Comparison of ENCODE assay signal across 11 mouse cellular contexts in the genomic region with DNA sequence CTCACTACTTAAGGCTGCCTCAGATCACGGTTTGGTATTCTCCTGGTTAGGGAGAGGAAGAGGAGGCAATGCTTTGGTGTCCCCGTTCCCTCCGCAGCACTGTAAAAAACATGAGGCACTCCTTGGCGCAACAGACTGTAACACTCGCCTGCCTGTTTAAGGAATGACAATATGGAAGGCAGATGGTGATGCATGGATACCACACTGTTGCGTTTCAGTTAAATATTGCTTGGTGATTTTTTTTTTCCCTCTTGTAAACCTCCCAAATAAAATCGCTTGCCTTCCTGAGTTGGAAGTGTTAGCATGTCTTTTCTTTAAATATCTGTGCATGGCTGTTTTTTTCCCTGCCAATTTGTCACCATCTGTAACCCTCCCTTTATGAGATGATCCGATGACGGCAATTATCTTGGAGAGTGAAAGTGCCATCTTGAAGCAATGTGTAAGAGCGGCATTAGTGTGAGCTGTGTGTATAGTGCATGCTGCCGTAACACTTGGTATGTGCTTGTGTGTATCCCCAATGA. TPM values are rescaled to one million over a fixed set of nuclear protein-coding genes. Genes with fewer than 3 reads are reported as not detected.
DNase-seq lines count a peak whose midpoint lies in the region; ATAC-seq and TF ChIP-seq lines count a peak whose summit lies in the region.
"Had no signal": no experiment of that assay in that cellular context is flagged by ENCODE, and none has a peak within 500 bp of the region (broad histone marks: within the 10 kb centered on the region; RNA-seq: fewer than 3 reads in every experiment).

No protein-coding gene starts in this region.

- no peaks in the 10 kb centered on the region; the same call in 1 of the 2 replicates for H3K27me3 ChIP-seq in embryonic facial prominence, embryonic 11.5 days (ENCODE audit: control insufficient read depth, insufficient read depth, low read length)
- peaks cover 35% of the 10 kb centered on the region for H3K27me3 ChIP-seq in embryonic facial prominence, embryonic 10.5 days (replicated peaks; ENCODE audit: low read depth, poor library complexity, severe bottlenecking)
- H3K27me3 ChIP-seq in stomach, embryonic 16.5 days (ENCODE audit: control insufficient read depth, insufficient read depth, low read length) = peaks cover 11% of the 10 kb centered on the region; the same call in 1 of the 2 replicates
- H3K27me3 ChIP-seq in stomach, postnatal 0 days (ENCODE audit: control insufficient read depth, insufficient read depth, low read length) = no peaks in the 10 kb centered on the region
- peaks cover 32% of the 10 kb centered on the region for H3K27me3 ChIP-seq in midbrain, embryonic 10.5 days (ENCODE audit: low read depth, poor library complexity, severe bottlenecking)

- H3K9ac ChIP-seq in embryonic facial prominence, embryonic 11.5 days (replicated peaks; ENCODE audit: low read length) = no peak overlapping the region
- H3K9ac ChIP-seq in stomach, embryonic 16.5 days (ENCODE audit: low read length) = no peak overlapping the region
- no peak overlapping the region for H3K9ac ChIP-seq in stomach, postnatal 0 days (ENCODE audit: low read length)

- H3K4me3 ChIP-seq in embryonic facial prominence, embryonic 11.5 days (ENCODE audit: low read depth, low read length) = no peak overlapping the region
- no peak overlapping the region for H3K4me3 ChIP-seq in embryonic facial prominence, embryonic 10.5 days
- no peak overlapping the region for H3K4me3 ChIP-seq in stomach, embryonic 16.5 days (replicated peaks; ENCODE audit: low read length)
- H3K4me3 ChIP-seq in stomach, postnatal 0 days (ENCODE audit: low read depth, low read length) = no peak overlapping the region
- peak overlapping the region; percentile 76; the same call in 1 of the 2 replicates for H3K4me3 ChIP-seq in midbrain, embryonic 10.5 days

- ATAC-seq in embryonic facial prominence, embryonic 11.5 days (replicated peaks; ENCODE audit: insufficient number of reproducible peaks, low FRiP score, low TSS enrichment, low read depth) = no peak
- ATAC-seq in stomach, embryonic 16.5 days (ENCODE audit: insufficient read depth, low FRiP score) = no peak
- no peak for ATAC-seq in stomach, postnatal 0 days (ENCODE audit: low FRiP score, low TSS enrichment)

- H3K4me1 ChIP-seq in embryonic facial prominence, embryonic 11.5 days (ENCODE audit: control insufficient read depth, insufficient read depth, low read length) = no peaks in the 10 kb centered on the region
- H3K4me1 ChIP-seq in embryonic facial prominence, embryonic 10.5 days = peaks cover 17% of the 10 kb centered on the region
- H3K4me1 ChIP-seq in stomach, embryonic 16.5 days (ENCODE audit: control insufficient read depth, insufficient read depth, low read length) = peaks cover 7% of the 10 kb centered on the region; the same call in 1 of the 2 replicates
- H3K4me1 ChIP-seq in stomach, postnatal 0 days (replicated peaks; ENCODE audit: control insufficient read depth, insufficient read depth) = no peaks in the 10 kb centered on the region
- H3K4me1 ChIP-seq in midbrain, embryonic 10.5 days = peaks cover 18% of the 10 kb centered on the region

- peak; percentile 4 for DNase-seq in embryonic facial prominence, embryonic 11.5 days (ENCODE audit: low spot score)
- no peak for DNase-seq in embryonic facial prominence, embryonic 10.5 days (ENCODE audit: low spot score)
- no peak for DNase-seq in stomach, postnatal 0 days (ENCODE audit: low spot score)
- no peak for DNase-seq in midbrain, embryonic 10.5 days (ENCODE audit: low spot score)
- DNase-seq in adrenal gland, postnatal 4 days (ENCODE audit: low spot score in 2 of 2) = no peak
- DNase-seq in thymus, postnatal 0 days (ENCODE audit: low spot score) = no peak
- DNase-seq in heart, adult 8-10 months (ENCODE audit: low spot score) = no peak

- WGBS in embryonic facial prominence, embryonic 11.5 days = 59% methylated on average over 11 of the region's 11 CpGs
- WGBS in embryonic facial prominence, embryonic 10.5 days = 59% methylated on average over 11 of the region's 11 CpGs
- WGBS in stomach, embryonic 16.5 days = 63% methylated on average over 11 of the region's 11 CpGs
- WGBS in stomach, postnatal 0 days = 59% methylated on average over 11 of the region's 11 CpGs
- 61% methylated on average over 11 of the region's 11 CpGs for WGBS in midbrain, embryonic 10.5 days

- no peak overlapping the region for H3K4me2 ChIP-seq in embryonic facial prominence, embryonic 11.5 days (ENCODE audit: low read depth, low read length)
- H3K4me2 ChIP-seq in stomach, embryonic 16.5 days (ENCODE audit: low read depth, low read length) = peak overlapping the region; percentile 87; the same call in 1 of the 2 replicates
- no peak overlapping the region for H3K4me2 ChIP-seq in stomach, postnatal 0 days (replicated peaks; ENCODE audit: low read depth)

- no peaks in the 10 kb centered on the region for H3K36me3 ChIP-seq in embryonic facial prominence, embryonic 11.5 days (replicated peaks; ENCODE audit: control insufficient read depth, insufficient read depth, low read depth, low read length)
- no peaks in the 10 kb centered on the region for H3K36me3 ChIP-seq in embryonic facial prominence, embryonic 10.5 days (replicated peaks)
- no peaks in the 10 kb centered on the region for H3K36me3 ChIP-seq in stomach, embryonic 16.5 days (ENCODE audit: control insufficient read depth, insufficient read depth, low read length)
- H3K36me3 ChIP-seq in stomach, postnatal 0 days (ENCODE audit: control insufficient read depth, insufficient read depth, low read length) = no peaks in the 10 kb centered on the region
- 0 out of 2 replicates have a peak, but pooled peaks cover 6% of the 10 kb centered on the region for H3K36me3 ChIP-seq in midbrain, embryonic 10.5 days
- H3K36me3 ChIP-seq: heart, embryonic 10.5 days had no signal

- TF ChIP-seq CTCF in stomach, postnatal 0 days (IDR thresholded peaks at IDR 0.05; ENCODE audit: low read depth) = no peak

- H3K9me3 ChIP-seq in embryonic facial prominence, embryonic 11.5 days (replicated peaks; ENCODE audit: control insufficient read depth, low read length) = no peaks in the 10 kb centered on the region
- H3K9me3 ChIP-seq in embryonic facial prominence, embryonic 10.5 days = no peaks in the 10 kb centered on the region
- H3K9me3 ChIP-seq in stomach, embryonic 16.5 days (replicated peaks; ENCODE audit: control insufficient read depth, low read length) = no peaks in the 10 kb centered on the region
- H3K9me3 ChIP-seq in stomach, postnatal 0 days (ENCODE audit: control insufficient read depth, low read length) = no peaks in the 10 kb centered on the region
- no peaks in the 10 kb centered on the region for H3K9me3 ChIP-seq in midbrain, embryonic 10.5 days (replicated peaks)
- H3K9me3 ChIP-seq: heart, embryonic 10.5 days had no signal

- no peak for TF ChIP-seq EP300 in stomach, postnatal 0 days (optimal IDR thresholded peaks at IDR 0.05)

- H3K27ac ChIP-seq in embryonic facial prominence, embryonic 11.5 days (replicated peaks; ENCODE audit: low read depth, low read length) = no peak overlapping the region
- no peak overlapping the region for H3K27ac ChIP-seq in embryonic facial prominence, embryonic 10.5 days (replicated peaks)
- no peak overlapping the region for H3K27ac ChIP-seq in stomach, embryonic 16.5 days (ENCODE audit: low read length)
- no peak overlapping the region for H3K27ac ChIP-seq in stomach, postnatal 0 days (replicated peaks)
- H3K27ac ChIP-seq in midbrain, embryonic 10.5 days (replicated peaks) = no peak overlapping the region

RNA-seq across cellular contexts. Expression of a gene that starts 0.7 kb away (rescaled TPM):
- polyA plus RNA-seq in embryonic facial prominence, embryonic 11.5 days (2014; fragmentation: Nextera tagmentation; extraction: Ambion mirVana) = 2.4 and 2.5 TPM in 2 replicates
- polyA plus RNA-seq in embryonic facial prominence, embryonic 10.5 days (2016; fragmentation: Nextera tagmentation; extraction: Ambion mirVana) = 3.3 and 4.1 TPM in 2 replicates
- polyA plus RNA-seq in stomach, embryonic 16.5 days (2015; fragmentation: Nextera tagmentation; extraction: Ambion mirVana) = 2.4 and 2.6 TPM in 2 replicates
- 0.61 and 0.89 TPM in 2 replicates for polyA plus RNA-seq in stomach, postnatal 0 days (2015; fragmentation: Nextera tagmentation; extraction: Ambion mirVana)
- polyA plus RNA-seq in midbrain, embryonic 10.5 days (2016; fragmentation: Nextera tagmentation; extraction: Ambion mirVana) = 5.0 and 6.5 TPM in 2 replicates
- total RNA-seq in adrenal gland, postnatal 4 days (2021) = 10 to 100 TPM; 11.4 to 14.9 TPM
- polyA plus RNA-seq in thymus, postnatal 0 days (2015; fragmentation: Nextera tagmentation; extraction: Ambion mirVana) = 0.08 and 0.23 TPM in 2 replicates
- under 1 TPM; 0.63 to 0.90 (median 0.73) TPM for total RNA-seq in heart, adult 8-10 months (2022)
- total RNA-seq: common myeloid progenitor, adult 5-6 weeks had no signal

RNA-seq across cellular contexts. Expression of a gene that starts 7.8 kb away (rescaled TPM):
- polyA plus RNA-seq in embryonic facial prominence, embryonic 11.5 days (2014; fragmentation: Nextera tagmentation; extraction: Ambion mirVana) = 1.8 and 2.2 TPM in 2 replicates
- polyA plus RNA-seq in embryonic facial prominence, embryonic 10.5 days (2016; fragmentation: Nextera tagmentation; extraction: Ambion mirVana) = 1.4 TPM in 2 replicates
- 0.40 and 0.64 TPM in 2 replicates for polyA plus RNA-seq in stomach, embryonic 16.5 days (2015; fragmentation: Nextera tagmentation; extraction: Ambion mirVana)
- polyA plus RNA-seq in stomach, postnatal 0 days (2015; fragmentation: Nextera tagmentation; extraction: Ambion mirVana) = 0.74 and 1.2 TPM in 2 replicates
- polyA plus RNA-seq in midbrain, embryonic 10.5 days (2016; fragmentation: Nextera tagmentation; extraction: Ambion mirVana) = 3.1 and 3.3 TPM in 2 replicates
- total RNA-seq in adrenal gland, postnatal 4 days (2021) = 10 to 100 TPM; 16.1 to 16.3 TPM
- 0.48 and 0.52 TPM in 2 replicates for polyA plus RNA-seq in thymus, postnatal 0 days (2015; fragmentation: Nextera tagmentation; extraction: Ambion mirVana)
- total RNA-seq in heart, adult 8-10 months (2022) = 1 to 10 TPM in 3 of 4 experiments, under 1 TPM in 1; 0.79 to 1.7 (median 1.3) TPM
- total RNA-seq: common myeloid progenitor, adult 5-6 weeks had no signal

RNA-seq across cellular contexts. Expression of a gene that starts 17.4 kb away (rescaled TPM):
- 47.3 and 49.4 TPM in 2 replicates for polyA plus RNA-seq in embryonic facial prominence, embryonic 11.5 days (2014; fragmentation: Nextera tagmentation; extraction: Ambion mirVana)
- 53.9 and 59.2 TPM in 2 replicates for polyA plus RNA-seq in embryonic facial prominence, embryonic 10.5 days (2016; fragmentation: Nextera tagmentation; extraction: Ambion mirVana)
- 34.0 and 38.2 TPM in 2 replicates for polyA plus RNA-seq in stomach, embryonic 16.5 days (2015; fragmentation: Nextera tagmentation; extraction: Ambion mirVana)
- 24.5 and 25.8 TPM in 2 replicates for polyA plus RNA-seq in stomach, postnatal 0 days (2015; fragmentation: Nextera tagmentation; extraction: Ambion mirVana)
- polyA plus RNA-seq in midbrain, embryonic 10.5 days (2016; fragmentation: Nextera tagmentation; extraction: Ambion mirVana) = 59.4 and 61.1 TPM in 2 replicates
- 10 to 100 TPM; 15.9 to 17.6 TPM for total RNA-seq in adrenal gland, postnatal 4 days (2021)
- 22.9 and 28.4 TPM in 2 replicates for polyA plus RNA-seq in thymus, postnatal 0 days (2015; fragmentation: Nextera tagmentation; extraction: Ambion mirVana)
- total RNA-seq in heart, adult 8-10 months (2022) = 10 to 100 TPM in 1 of 4 experiments, 1 to 10 TPM in 3; 7.3 to 11.2 (median 8.9) TPM

RNA-seq across cellular contexts. Expression of a gene that starts 17.5 kb away (rescaled TPM):
- polyA plus RNA-seq in embryonic facial prominence, embryonic 11.5 days (2014; fragmentation: Nextera tagmentation; extraction: Ambion mirVana) = not detected in 2 replicates
- 0.49 TPM in 1 of 2 replicates, not detected in the other for polyA plus RNA-seq in embryonic facial prominence, embryonic 10.5 days (2016; fragmentation: Nextera tagmentation; extraction: Ambion mirVana)
- 0.14 TPM in 1 of 2 replicates, not detected in the other for polyA plus RNA-seq in stomach, embryonic 16.5 days (2015; fragmentation: Nextera tagmentation; extraction: Ambion mirVana)
- polyA plus RNA-seq in stomach, postnatal 0 days (2015; fragmentation: Nextera tagmentation; extraction: Ambion mirVana) = not detected in 2 replicates
- polyA plus RNA-seq in midbrain, embryonic 10.5 days (2016; fragmentation: Nextera tagmentation; extraction: Ambion mirVana) = not detected in 2 replicates
- under 1 TPM in 1 of 2 experiments, not detected in 1; 0.37 TPM for total RNA-seq in adrenal gland, postnatal 4 days (2021)
- not detected in 2 replicates for polyA plus RNA-seq in thymus, postnatal 0 days (2015; fragmentation: Nextera tagmentation; extraction: Ambion mirVana)
- not detected for total RNA-seq in heart, adult 8-10 months (2022)
- total RNA-seq: common myeloid progenitor, adult 5-6 weeks; layer of hippocampus, postnatal 14 days had no signal
- polyA plus RNA-seq: heart, embryonic 10.5 days had no signal

RNA-seq across cellular contexts. Expression of a gene that starts 17.5 kb away (rescaled TPM):
- 32.5 and 35.8 TPM in 2 replicates for polyA plus RNA-seq in embryonic facial prominence, embryonic 11.5 days (2014; fragmentation: Nextera tagmentation; extraction: Ambion mirVana)
- polyA plus RNA-seq in embryonic facial prominence, embryonic 10.5 days (2016; fragmentation: Nextera tagmentation; extraction: Ambion mirVana) = 45.0 and 45.8 TPM in 2 replicates
- 26.0 and 30.7 TPM in 2 replicates for polyA plus RNA-seq in stomach, embryonic 16.5 days (2015; fragmentation: Nextera tagmentation; extraction: Ambion mirVana)
- polyA plus RNA-seq in stomach, postnatal 0 days (2015; fragmentation: Nextera tagmentation; extraction: Ambion mirVana) = 19.2 and 21.4 TPM in 2 replicates
- 36.0 and 42.1 TPM in 2 replicates for polyA plus RNA-seq in midbrain, embryonic 10.5 days (2016; fragmentation: Nextera tagmentation; extraction: Ambion mirVana)
- total RNA-seq in adrenal gland, postnatal 4 days (2021) = 1 to 10 TPM; 6.8 to 7.0 TPM
- polyA plus RNA-seq in thymus, postnatal 0 days (2015; fragmentation: Nextera tagmentation; extraction: Ambion mirVana) = 26.4 and 32.3 TPM in 2 replicates
- total RNA-seq in heart, adult 8-10 months (2022) = 1 to 10 TPM; 5.9 to 8.2 (median 7.6) TPM
